Mouse (Mus musculus) embryonic facial prominence, embryonic 14.5 days (tissue): ENCODE measurements around the gene Gm17482. TPM values are rescaled to one million over a fixed set of nuclear protein-coding genes. Genes with fewer than 3 reads are reported as not detected.

Experiments used
- ATAC-seq: fragments of 200-750 bp; cut with Nextera tagmentation; 2 replicates; pipeline ENCODE4 v1.8.0; 2017; ENCODE audit warnings: low read depth, moderate number of reproducible peaks, moderate TSS enrichment
- DNase-seq: peaks from one replicate; pipeline ENCODE4 v3.0.0-alpha.2; 2015; ENCODE audit warnings: low spot score
- H3K27ac ChIP-seq: fragments of 300-500 bp; sonication (generic); replicated peaks from 2 replicates; pipeline ENCODE4 v1.5.1; 2014; ENCODE audit warnings: low read depth, mild to moderate bottlenecking, low read length, moderate library complexity
- H3K27me3 ChIP-seq: fragments of 300-500 bp; sonication (generic); replicated peaks from 2 replicates; pipeline ENCODE4 v1.6.1; 2014; ENCODE audit warnings: low read length; ENCODE audit not compliant: control insufficient read depth, insufficient read depth
- H3K36me3 ChIP-seq: fragments of 300-500 bp; sonication (generic); 2 replicates; pipeline ENCODE4 v1.6.1; 2014; ENCODE audit warnings: low read length, mixed read lengths; ENCODE audit not compliant: control insufficient read depth, insufficient read depth
- H3K4me1 ChIP-seq: fragments of 300-500 bp; sonication (generic); 2 replicates; pipeline ENCODE4 v1.6.1; 2014; ENCODE audit warnings: antibody characterized with exemption, low read length; ENCODE audit not compliant: control insufficient read depth, insufficient read depth
- H3K4me2 ChIP-seq: fragments of 300-500 bp; sonication (generic); 2 replicates; pipeline ENCODE4 v1.6.1; 2014; ENCODE audit warnings: low read depth, mild to moderate bottlenecking, low read length, moderate library complexity, mixed read lengths
- H3K4me3 ChIP-seq: fragments of 300-500 bp; sonication (generic); 2 replicates; pipeline ENCODE4 v1.5.1; 2014; ENCODE audit warnings: low read depth, mild to moderate bottlenecking, low read length
- H3K9ac ChIP-seq: fragments of 300-500 bp; sonication (generic); 2 replicates; pipeline ENCODE4 v1.6.1; 2014; ENCODE audit warnings: low read depth, mild to moderate bottlenecking, low read length, moderate library complexity, mixed read lengths
- H3K9me3 ChIP-seq: fragments of 300-500 bp; sonication (generic); 2 replicates; pipeline ENCODE4 v1.6.1; 2016; ENCODE audit warnings: low read length; ENCODE audit not compliant: control insufficient read depth
- WGBS: fragments of 180-500 bp; shearing (Covaris S2); extraction: QIAGEN DNeasy Blood & Tissue Kit; methylation state at CpG from one replicate; pipeline ENCODE4 v1.1.7; 2014; 5-methylcytosine and 5-hydroxymethylcytosine counted together
- polyA plus RNA-seq: library from polyadenylated mRNA; unstranded; fragments of >200 nt; fragmentation: Nextera tagmentation; extraction: Ambion mirVana; gene quantifications from 2 replicates; pipeline ENCODE4 v1.2.1, GENCODE M21; 2014

Gm17482 gene
- polyA plus RNA-seq, 1 experiment from 2014 or later: not detected

DNA sequence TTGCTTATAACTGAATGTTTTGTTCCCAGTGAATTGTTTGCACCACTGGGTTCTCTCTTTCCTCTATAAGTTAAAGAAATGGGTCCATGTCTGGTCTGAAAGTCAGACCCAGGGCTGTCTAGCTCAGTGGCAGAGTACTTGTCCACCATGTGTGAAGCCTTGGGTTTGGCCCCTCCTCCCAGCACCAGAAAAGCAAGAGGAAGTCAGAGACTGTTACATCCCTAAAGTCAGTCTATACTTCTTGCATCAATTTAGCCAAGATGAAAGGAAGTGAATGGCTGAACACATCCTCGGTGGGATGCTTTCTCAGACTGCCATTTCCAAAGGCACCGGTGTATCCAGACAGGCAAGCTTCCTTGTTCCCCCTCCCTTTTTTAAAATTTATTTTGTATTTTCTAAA lies 63.9 kb downstream of the Gm17482 start:
- H3K4me2 ChIP-seq: no peak overlapping the region
- H3K9ac ChIP-seq: no peak overlapping the region
- H3K36me3 ChIP-seq: no peaks in the 10 kb centered on the region
- DNase-seq: no peak
- H3K4me1 ChIP-seq: 0 out of 2 replicates have a peak, but pooled peaks cover 3% of the 10 kb centered on the region
- H3K27me3 ChIP-seq: no peaks in the 10 kb centered on the region
- no peak for ATAC-seq
- no peak overlapping the region for H3K4me3 ChIP-seq
- no peaks in the 10 kb centered on the region for H3K9me3 ChIP-seq
- WGBS: 63% methylated on average over 2 of the region's 2 CpGs
- H3K27ac ChIP-seq: no peak overlapping the region

- H3K9me3 ChIP-seq: no peaks in the 10 kb centered on the region
- H3K27me3 ChIP-seq: no peaks in the 10 kb centered on the region
- no peak overlapping the region for H3K4me3 ChIP-seq
- H3K36me3 ChIP-seq: no peaks in the 10 kb centered on the region
- no peak overlapping the region for H3K9ac ChIP-seq
- DNase-seq (no peak), ATAC-seq (no peak)
- WGBS: 86% methylated on average over 6 of the region's 6 CpGs
- no peak overlapping the region for H3K27ac ChIP-seq
- 0 out of 2 replicates have a peak, but pooled peaks cover 3% of the 10 kb centered on the region for H3K4me1 ChIP-seq
- H3K4me2 ChIP-seq: no peak overlapping the region
These were observed 64.7 kb downstream of the Gm17482 start for GRCm38 (mm10) chr6:115291823-115292222.

DNA sequence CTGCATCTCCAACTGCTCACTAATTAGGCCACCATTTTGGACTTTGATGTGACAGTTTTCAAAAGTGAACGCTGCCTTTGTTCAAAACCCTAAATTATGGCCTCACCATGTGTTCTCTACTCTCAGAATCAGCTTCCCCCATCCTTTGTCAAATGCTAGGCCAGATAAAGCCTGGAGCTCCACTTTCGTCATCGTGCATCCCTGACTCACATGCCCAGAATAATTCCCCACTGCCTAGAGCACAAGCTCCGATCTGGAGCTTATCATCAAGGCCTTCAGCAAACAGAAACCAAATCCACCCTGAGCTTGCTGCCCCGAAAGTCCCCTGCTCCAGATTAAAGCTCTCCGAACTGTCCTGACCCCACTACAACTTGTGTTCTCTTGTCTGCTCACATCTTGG lies 65.5 kb downstream of the Gm17482 start:
- Histone ChIP-seq H3K9me3 (no peaks in the 10 kb centered on the region), H3K27me3 (no peaks in the 10 kb centered on the region), H3K4me3 (no peak overlapping the region), H3K27ac (no peak overlapping the region), H3K4me2 (no peak overlapping the region), H3K4me1 (0 out of 2 replicates have a peak, but pooled peaks cover 3% of the 10 kb centered on the region), H3K36me3 (no peaks in the 10 kb centered on the region), H3K9ac (no peak overlapping the region)
- DNase-seq: no peak
- ATAC-seq: no peak
- 74% methylated on average over 6 of the region's 6 CpGs for WGBS

GRCm38 (mm10) chr6:115293877-115294276 lies 66.7 kb downstream of the Gm17482 start:
- WGBS: 72% methylated on average over 2 of the region's 2 CpGs
- DNase-seq (no peak), ATAC-seq (no peak)
- H3K9me3 ChIP-seq: no peaks in the 10 kb centered on the region
- H3K27me3 ChIP-seq: no peaks in the 10 kb centered on the region
- H3K4me1 ChIP-seq: 0 out of 2 replicates have a peak, but pooled peaks cover 3% of the 10 kb centered on the region
- H3K4me3 ChIP-seq: no peak overlapping the region
- no peak overlapping the region for H3K9ac ChIP-seq
- H3K36me3 ChIP-seq: no peaks in the 10 kb centered on the region
- no peak overlapping the region for H3K4me2 ChIP-seq
- no peak overlapping the region for H3K27ac ChIP-seq

GRCm38 (mm10) chr6:115307134-115307533 lies 80.0 kb downstream of the Gm17482 start:
- 66% methylated on average over 2 of the region's 2 CpGs for WGBS
- Histone ChIP-seq H3K36me3 (no peaks in the 10 kb centered on the region), H3K4me2 (no peak overlapping the region), H3K9me3 (no peaks in the 10 kb centered on the region), H3K9ac (no peak overlapping the region), H3K4me1 (no peaks in the 10 kb centered on the region), H3K27me3 (no peaks in the 10 kb centered on the region), H3K4me3 (no peak overlapping the region), H3K27ac (no peak overlapping the region)
- ATAC-seq (no peak), DNase-seq (no peak)

Other genes with a start within 250 kb of the Gm17482 start
- gene Tamm41, start 189.5 kb upstream of the Gm17482 start, polyA plus RNA-seq: 55.1 and 61.0 TPM in 2 replicates
- gene Syn2, start 92.4 kb upstream of the Gm17482 start, polyA plus RNA-seq: 5.7 and 6.5 TPM in 2 replicates
- 0.76 and 1.2 TPM in 2 replicates for gene Timp4, start 24.9 kb downstream of the Gm17482 start, polyA plus RNA-seq
- 13.7 and 15.3 TPM in 2 replicates for gene Pparg, start 133.6 kb downstream of the Gm17482 start, polyA plus RNA-seq